Mouse (Mus musculus) mature B cell (primary cell): ENCODE measurements around the gene En2.

Source experiments
- in situ Hi-C: fragments of 300-500 bp; cut with MboI; formaldehyde crosslinking; loops from 2 replicates; pipeline ENCODE4 v1.14.3; 2019

Gene En2

GRCm38 (mm10) chr5:28178322-28178721, 12.8 kb downstream of the En2 start:
- in situ Hi-C loops: no loop called here

DNA sequence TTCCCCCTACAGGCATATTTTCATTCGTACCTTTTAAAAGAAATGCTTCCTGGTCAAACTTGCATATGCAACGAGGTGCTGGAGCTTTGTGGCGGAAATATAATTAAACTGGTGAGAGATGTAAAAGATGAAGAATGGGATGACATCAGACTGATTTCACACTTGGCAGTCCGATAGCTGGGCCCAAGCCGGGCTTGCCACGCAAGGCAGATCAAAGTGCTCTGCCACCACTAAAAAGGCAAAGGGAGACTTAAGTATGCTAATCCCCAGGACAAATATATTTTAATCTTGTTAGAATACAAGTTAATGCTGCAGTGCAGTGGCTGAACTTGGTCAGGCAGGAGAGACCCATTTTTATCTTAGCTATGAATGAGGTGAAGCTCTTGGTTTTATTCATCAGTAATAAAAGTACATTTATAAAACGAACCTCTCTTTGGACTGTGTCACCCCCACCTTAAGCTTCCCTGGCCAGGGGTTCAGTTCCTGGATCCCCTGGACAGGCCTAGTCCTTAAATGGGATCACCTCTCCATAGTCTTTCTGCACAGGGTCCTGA, 13.8 kb downstream of the En2 start:
- in situ Hi-C loops: no loop called here

GRCm38 (mm10) chr5:28191201-28192098, 26.0 kb downstream of the En2 start:
- in situ Hi-C loops: no loop called here

DNA sequence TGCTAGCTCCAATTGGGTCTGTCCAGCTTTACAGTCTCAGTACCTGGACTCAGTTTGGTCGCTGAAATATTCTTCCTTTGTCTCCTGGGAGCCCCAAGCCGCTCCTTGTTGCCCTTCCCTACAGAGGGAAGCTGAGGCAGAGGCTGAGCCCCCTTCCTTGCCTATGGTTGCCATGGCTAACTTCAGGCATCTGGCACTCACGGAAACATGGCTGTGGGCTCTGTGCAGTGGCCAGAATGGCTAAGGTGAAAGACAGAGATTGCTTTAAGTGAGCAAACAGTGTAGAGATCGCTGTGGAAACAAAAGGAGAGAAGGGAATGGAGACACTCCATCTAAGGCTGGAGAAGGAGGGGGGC, 26.6 kb downstream of the En2 start:
- in situ Hi-C loops: no loop called here

- in situ Hi-C loops: no loop called here
Observed at GRCm38 (mm10) chr5:28195473-28195872, 30.0 kb downstream of the En2 start.

GRCm38 (mm10) chr5:28199089-28199873, 33.8 kb downstream of the En2 start:
- in situ Hi-C loops: no loop called here

DNA sequence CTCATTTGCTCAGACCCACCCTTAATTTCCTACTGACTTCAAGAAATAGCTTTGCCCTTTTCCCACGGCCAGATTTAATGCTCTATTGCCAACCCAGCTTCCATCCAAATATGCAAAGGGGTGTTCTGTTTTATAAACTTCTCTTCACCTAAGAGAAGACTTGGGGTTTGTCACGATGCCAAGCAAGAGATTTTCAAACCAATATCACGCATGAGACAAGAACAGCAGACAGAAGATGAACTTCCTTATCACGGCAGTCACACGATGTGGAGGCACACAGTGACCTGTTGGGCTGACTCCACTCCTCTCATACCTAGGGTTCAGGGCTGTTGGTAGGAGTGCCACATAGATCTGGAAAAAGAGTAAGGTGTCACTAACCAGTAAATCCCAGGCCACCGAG, 37.6 kb downstream of the En2 start:
- in situ Hi-C loops: no loop called here

DNA sequence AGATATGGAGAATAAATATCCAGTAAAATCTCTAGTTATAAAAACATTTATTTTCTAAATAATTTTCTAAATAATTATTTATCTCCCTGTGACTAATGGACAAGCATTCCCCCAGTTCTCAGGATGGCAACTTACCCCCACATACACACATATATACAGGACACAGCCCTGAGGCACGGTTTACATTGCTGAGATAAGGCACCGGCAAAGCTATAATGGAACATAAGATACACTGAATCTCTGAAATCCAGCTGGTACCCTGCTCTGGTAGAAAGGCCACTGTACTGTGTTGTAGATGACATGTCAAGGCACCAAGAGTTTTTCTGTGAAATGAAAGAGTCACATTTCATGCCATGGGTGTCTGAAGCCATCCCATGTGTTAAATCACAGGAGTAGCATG, 39.2 kb downstream of the En2 start:
- in situ Hi-C loops: no loop called here

- in situ Hi-C loops: no loop called here
Observed at GRCm38 (mm10) chr5:28206448-28206847, 41.0 kb downstream of the En2 start.

DNA sequence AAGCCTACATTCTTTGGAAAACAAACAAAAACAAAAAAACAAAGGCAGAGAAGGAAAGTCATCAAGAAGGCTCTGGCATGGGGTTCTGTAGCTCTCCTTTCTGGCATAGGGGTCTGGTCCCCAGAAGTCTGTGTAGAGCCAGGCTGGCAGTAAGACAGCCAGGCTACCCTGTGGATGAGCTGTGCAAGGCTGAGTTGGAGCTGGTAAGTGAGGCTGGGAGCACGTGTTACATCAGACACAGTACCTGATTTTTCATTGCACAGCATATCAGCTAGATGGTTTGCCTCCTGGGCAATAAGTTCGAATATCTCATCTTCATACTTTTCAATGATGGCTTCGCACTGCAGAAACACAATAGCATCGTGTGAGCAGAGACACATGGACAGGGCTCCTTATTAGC, 41.5 kb downstream of the En2 start:
- in situ Hi-C loops: no loop called here

DNA sequence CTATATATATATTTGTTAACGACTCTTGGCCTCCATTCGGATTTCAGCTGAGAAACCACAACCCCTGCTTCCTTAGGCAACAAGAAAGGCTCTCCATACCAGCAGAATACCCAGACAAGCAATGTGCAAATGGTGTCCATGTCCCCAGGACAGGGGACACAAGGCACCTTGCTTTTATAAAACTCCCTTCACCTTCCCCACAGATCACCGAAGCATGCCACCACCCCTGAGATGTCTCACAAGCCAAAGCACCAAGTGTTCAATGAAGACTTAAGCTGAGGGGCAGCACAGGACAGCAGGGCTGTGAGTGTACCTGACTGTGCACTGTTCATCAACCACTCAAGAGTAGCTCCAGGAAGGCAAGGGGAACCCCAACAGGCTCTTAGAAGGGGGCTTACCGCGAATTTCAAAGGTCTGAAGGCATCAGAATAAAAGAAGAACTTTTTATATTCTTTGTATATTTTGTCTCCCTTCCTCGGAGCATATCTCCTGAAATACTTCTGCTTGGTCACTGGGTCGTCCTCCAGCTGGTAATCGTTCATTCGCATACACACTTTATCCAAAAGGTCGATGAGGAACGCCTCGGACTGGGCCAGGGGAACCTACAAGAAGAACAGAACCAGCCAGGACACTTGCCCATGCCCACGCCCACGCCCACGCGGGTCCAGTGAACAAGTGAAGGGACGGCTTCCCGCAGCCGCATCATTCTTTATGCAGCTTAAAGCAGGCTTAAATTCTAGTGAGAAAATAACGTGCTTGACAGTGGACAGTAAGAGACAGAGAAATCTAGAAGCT, 43.4 kb downstream of the En2 start:
- in situ Hi-C loops: no loop called here

DNA sequence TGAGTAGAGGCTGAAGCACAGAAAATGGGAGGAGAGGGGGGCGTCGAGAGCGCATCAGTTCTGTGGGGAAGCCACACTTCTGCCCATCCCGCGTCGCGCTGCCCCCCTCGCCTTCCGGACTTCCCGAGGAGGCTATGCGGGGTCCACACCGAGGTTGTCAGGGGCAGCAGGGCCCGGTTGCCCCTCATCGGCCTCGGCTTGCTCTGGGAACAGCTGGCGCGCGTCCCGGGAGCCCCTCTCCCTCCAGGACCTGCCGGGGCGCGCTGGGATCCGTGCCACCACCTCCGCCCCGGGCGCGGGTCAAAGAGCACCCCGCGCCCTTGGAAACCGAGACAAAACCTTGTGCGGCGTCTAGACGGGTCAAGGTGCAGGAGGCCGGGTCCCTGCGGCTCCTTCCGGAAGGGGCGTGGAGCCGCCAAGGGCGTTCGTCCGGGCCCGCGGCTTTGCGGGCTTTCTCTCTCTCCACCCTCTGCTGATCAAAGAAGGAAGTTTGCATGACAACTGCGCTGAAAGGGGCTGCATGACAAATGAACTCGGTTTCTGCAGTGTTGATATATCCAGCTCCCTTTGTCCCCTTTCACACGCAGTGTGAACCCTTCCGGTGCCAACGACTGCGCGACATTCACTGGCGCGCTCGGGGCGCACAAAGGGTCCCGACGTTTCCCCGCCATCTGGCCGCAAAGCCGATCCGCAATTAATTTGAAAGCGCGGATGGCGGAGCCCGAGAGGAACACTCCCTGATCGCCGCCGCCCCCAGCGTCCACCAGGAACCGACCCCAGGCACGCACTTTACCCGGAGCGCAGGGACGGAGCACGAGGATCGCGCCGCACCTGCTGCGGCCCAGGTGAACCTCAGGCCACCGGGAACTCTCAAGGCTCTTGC, 44.3 kb downstream of the En2 start:
- in situ Hi-C loops: no loop called here

- in situ Hi-C loops: no loop called here
Observed at GRCm38 (mm10) chr5:28210591-28211550, 45.4 kb downstream of the En2 start.

DNA sequence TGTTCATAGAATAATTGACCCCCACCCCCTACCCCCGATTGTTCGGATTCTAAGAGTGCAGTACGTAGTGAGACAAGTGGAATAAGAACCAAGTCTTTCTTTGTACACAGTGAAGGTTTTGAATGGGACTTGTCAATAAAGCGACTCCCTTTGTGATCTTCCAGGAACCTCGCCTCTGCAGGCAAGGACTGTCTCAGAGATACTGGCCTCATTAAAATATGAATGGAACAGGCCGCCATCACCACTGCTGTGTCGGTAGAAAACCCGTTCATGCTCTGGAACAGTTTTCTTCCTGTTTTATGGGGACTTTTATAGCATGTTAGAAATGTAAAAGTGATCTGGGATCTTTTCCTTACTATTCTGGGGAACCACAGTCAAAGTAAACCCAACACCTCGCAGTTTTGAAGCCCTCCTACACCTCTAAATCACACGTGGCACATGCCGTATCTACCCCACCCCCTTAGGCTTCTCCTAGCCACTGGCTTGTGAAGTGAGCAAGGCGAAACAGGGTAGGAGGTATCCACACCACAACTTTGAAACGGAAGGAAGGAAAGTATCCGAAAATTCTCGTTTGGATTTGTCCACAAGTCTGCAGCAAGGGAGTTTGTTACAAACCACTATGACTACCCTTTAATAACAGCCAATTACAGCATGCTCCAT, 46.3 kb downstream of the En2 start:
- in situ Hi-C loops: no loop called here

GRCm38 (mm10) chr5:28213441-28213840, 47.9 kb downstream of the En2 start:
- in situ Hi-C loops: no loop called here

- in situ Hi-C loops: no loop called here
Observed at GRCm38 (mm10) chr5:28219596-28219995, 54.1 kb downstream of the En2 start.
